Mouse (Mus musculus): ENCODE results near the gene Gm38392. TPM values are rescaled to one million over a fixed set of nuclear protein-coding genes. Genes with fewer than 3 reads are reported as not detected.

Gm38392 gene
- polyA plus RNA-seq, 1 experiment from 2014 or later = not detected

- no peak for ATAC-seq (ENCODE audit: low FRiP score, low read depth)
- H3K4me1 ChIP-seq (replicated peaks) = peaks cover 35% of the 10 kb centered on the region
These were observed 42.9 kb downstream of the Gm38392 start for GRCm38 (mm10) chr3:88244071-88244470.

GRCm38 (mm10) chr3:88242531-88242930 is 44.5 kb downstream of the Gm38392 start:
- H3K4me1 ChIP-seq (replicated peaks) = peaks cover 48% of the 10 kb centered on the region
- WGBS = under 1% methylated on average over 13 of the region's 13 CpGs
- peak; percentile 49 for ATAC-seq (ENCODE audit: low FRiP score, low read depth)

More at GRCm38 (mm10) chr3:88244071-88244470, 42.9 kb downstream of the Gm38392 start:
- 10% methylated on average over 2 of the region's 2 CpGs for WGBS
- Histone ChIP-seq H3K4me2 (no peak overlapping the region), H3K9me3 (no peaks in the 10 kb centered on the region), H3K36me3 (no peaks in the 10 kb centered on the region), H3K9ac (no peak overlapping the region), H3K4me3 (no peak overlapping the region), H3K27ac (replicated peaks) (no peak overlapping the region), H3K27me3 (peaks cover 8% of the 10 kb centered on the region)

DNA sequence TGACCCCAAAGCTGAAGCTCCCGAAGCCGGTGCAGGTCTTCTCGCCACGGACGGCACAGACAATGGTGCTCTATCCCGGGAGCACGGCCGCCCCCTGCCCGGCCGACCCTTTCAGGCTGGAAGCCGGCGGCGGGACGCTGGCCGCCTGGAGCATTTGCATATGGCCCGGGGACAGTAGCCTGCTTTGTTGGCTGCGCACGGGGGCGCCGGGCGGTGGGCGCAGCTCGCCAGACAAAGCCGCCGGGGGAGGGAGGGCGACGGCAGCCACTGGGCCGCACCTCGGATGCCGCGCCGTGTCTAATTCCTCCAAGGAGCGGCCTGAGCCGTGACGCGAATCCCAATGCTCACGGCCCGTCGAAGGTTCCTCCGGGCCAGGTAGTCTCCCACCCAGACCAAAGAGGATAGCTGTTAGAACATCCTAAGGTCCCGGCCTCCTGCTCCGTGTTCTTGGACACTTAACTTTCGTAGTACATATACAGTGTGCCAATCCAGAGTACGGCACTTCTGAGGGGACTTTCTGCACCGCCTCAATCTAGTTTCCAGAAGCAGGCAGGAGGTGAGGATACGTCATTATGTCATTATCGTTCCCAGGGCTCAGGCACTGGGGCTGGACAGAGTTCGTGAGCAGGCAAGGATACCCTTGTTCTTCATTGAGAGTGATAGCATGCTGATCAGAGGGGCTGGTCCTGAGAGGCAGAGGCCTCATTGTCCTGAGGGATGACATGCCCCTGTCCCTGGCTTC is 45.8 kb downstream of the Gm38392 start:
- H3K27me3 ChIP-seq = peaks cover 8% of the 10 kb centered on the region

More at GRCm38 (mm10) chr3:88242531-88242930, 44.5 kb downstream of the Gm38392 start:
- H3K9ac ChIP-seq = no peak overlapping the region
- H3K4me2 ChIP-seq = peak overlapping the region; percentile 42
- no peaks in the 10 kb centered on the region for H3K36me3 ChIP-seq
- no peak overlapping the region for H3K4me3 ChIP-seq
- H3K9me3 ChIP-seq = no peaks in the 10 kb centered on the region
- H3K27ac ChIP-seq (replicated peaks) = peak overlapping the region; percentile 79
- H3K27me3 ChIP-seq = peaks cover 8% of the 10 kb centered on the region

DNA sequence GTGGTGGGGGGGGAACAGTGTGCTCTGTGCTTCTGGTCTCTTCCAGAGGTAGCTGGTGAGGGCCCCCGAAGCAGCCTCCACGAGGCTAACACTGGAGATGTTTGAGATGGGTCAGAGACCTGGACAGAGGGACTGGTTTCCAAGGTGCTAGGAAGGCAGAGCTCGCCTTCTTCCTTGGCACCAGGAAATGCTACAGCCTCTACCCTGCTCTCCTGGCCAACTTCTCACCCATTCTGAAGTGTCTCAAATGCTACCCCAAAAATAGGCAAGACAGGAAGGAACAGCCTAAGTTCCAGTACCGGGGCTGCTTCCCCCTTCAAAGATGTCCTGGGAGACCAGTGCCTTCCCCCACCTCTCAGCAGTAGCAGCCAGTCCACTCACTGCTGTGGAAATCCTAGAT is 47.6 kb downstream of the Gm38392 start:
- no peak overlapping the region for H3K9ac ChIP-seq
- H3K27me3 ChIP-seq = peaks cover 8% of the 10 kb centered on the region
- H3K4me1 ChIP-seq (replicated peaks) = peaks cover 65% of the 10 kb centered on the region
- no peak overlapping the region for H3K4me2 ChIP-seq
- H3K27ac ChIP-seq (replicated peaks) = peak overlapping the region; percentile 79
- H3K36me3 ChIP-seq = no peaks in the 10 kb centered on the region
- ATAC-seq (ENCODE audit: low FRiP score, low read depth) = no peak
- no peak overlapping the region for H3K4me3 ChIP-seq
- 39% methylated on average over 4 of the region's 4 CpGs for WGBS
- H3K9me3 ChIP-seq = no peaks in the 10 kb centered on the region

More for the DNA sequence above, 45.8 kb downstream of the Gm38392 start:
- peak overlapping the region; percentile 7; the same call in 1 of the 2 replicates for H3K9ac ChIP-seq
- WGBS = 3% methylated on average over 47 of the region's 48 CpGs
- peak overlapping the region; percentile 15; the same call in 1 of the 2 replicates for H3K4me3 ChIP-seq
- H3K9me3 ChIP-seq = no peaks in the 10 kb centered on the region
- peak; percentile 28; the same call in 1 of the 2 replicates for ATAC-seq (ENCODE audit: low FRiP score, low read depth)
- H3K27ac ChIP-seq (replicated peaks) = peak overlapping the region; percentile 79
- H3K4me2 ChIP-seq = peak overlapping the region; percentile 45
- no peaks in the 10 kb centered on the region for H3K36me3 ChIP-seq
- H3K4me1 ChIP-seq (replicated peaks) = peaks cover 61% of the 10 kb centered on the region

GRCm38 (mm10) chr3:88238866-88239391 is 48.1 kb downstream of the Gm38392 start:
- Histone ChIP-seq H3K27me3 (peaks cover 8% of the 10 kb centered on the region), H3K27ac (replicated peaks) (peak overlapping the region; percentile 79), H3K9ac (no peak overlapping the region), H3K4me2 (no peak overlapping the region), H3K4me1 (replicated peaks) (peaks cover 67% of the 10 kb centered on the region), H3K4me3 (no peak overlapping the region), H3K9me3 (no peaks in the 10 kb centered on the region), H3K36me3 (no peaks in the 10 kb centered on the region)
- peak; percentile 85 for ATAC-seq (ENCODE audit: low FRiP score, low read depth)
- 24% methylated on average over 8 of the region's 8 CpGs for WGBS

GRCm38 (mm10) chr3:88237556-88238194 is 49.3 kb downstream of the Gm38392 start:
- peaks cover 8% of the 10 kb centered on the region for H3K27me3 ChIP-seq
- H3K9me3 ChIP-seq = no peaks in the 10 kb centered on the region
- ATAC-seq (ENCODE audit: low FRiP score, low read depth) = no peak
- H3K4me2 ChIP-seq = no peak overlapping the region
- H3K27ac ChIP-seq (replicated peaks) = peak overlapping the region; percentile 67
- no peaks in the 10 kb centered on the region for H3K36me3 ChIP-seq
- H3K9ac ChIP-seq = no peak overlapping the region
- 9% methylated on average over 10 of the region's 10 CpGs for WGBS
- H3K4me1 ChIP-seq (replicated peaks) = peaks cover 66% of the 10 kb centered on the region
- H3K4me3 ChIP-seq = no peak overlapping the region

DNA sequence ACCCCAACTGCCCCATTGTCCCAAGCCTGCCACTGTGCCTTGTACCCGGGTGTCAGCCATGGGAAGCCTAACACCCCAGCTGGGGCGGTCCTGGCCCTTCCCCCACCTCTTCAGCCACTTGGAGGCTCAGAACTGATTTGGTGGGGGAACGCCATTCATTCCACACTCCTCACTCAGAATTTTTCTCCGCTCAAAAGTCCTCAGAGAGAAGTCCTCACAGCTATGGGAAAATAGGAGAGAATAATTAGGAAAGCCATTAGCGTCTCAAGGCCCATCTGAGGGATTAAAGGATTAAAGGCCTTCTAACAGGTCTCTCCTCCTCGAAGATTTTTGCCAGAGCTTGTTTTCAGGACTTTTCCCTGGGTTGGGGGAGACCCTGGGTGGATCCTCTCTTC is 49.9 kb downstream of the Gm38392 start:
- no peak overlapping the region for H3K4me3 ChIP-seq
- no peaks in the 10 kb centered on the region for H3K36me3 ChIP-seq
- 23% methylated on average over 6 of the region's 6 CpGs for WGBS
- ATAC-seq (ENCODE audit: low FRiP score, low read depth) = no peak
- H3K9me3 ChIP-seq = no peaks in the 10 kb centered on the region
- no peak overlapping the region for H3K9ac ChIP-seq
- peaks cover 64% of the 10 kb centered on the region for H3K4me1 ChIP-seq (replicated peaks)
- peaks cover 8% of the 10 kb centered on the region for H3K27me3 ChIP-seq
- H3K27ac ChIP-seq (replicated peaks) = peak overlapping the region; percentile 67
- H3K4me2 ChIP-seq = no peak overlapping the region

- peaks cover 6% of the 10 kb centered on the region for H3K27me3 ChIP-seq
- H3K36me3 ChIP-seq = no peaks in the 10 kb centered on the region
- no peak overlapping the region for H3K4me3 ChIP-seq
- ATAC-seq (ENCODE audit: low FRiP score, low read depth) = no peak
- H3K9me3 ChIP-seq = no peaks in the 10 kb centered on the region
- peaks cover 66% of the 10 kb centered on the region for H3K4me1 ChIP-seq (replicated peaks)
- H3K9ac ChIP-seq = no peak overlapping the region
- peak overlapping the region; percentile 20 for H3K27ac ChIP-seq (replicated peaks)
- 33% methylated on average over 2 of the region's 2 CpGs for whole genome bisulfite sequencing
- H3K4me2 ChIP-seq = no peak overlapping the region
These were observed 51.4 kb downstream of the Gm38392 start for GRCm38 (mm10) chr3:88235616-88236015.

DNA sequence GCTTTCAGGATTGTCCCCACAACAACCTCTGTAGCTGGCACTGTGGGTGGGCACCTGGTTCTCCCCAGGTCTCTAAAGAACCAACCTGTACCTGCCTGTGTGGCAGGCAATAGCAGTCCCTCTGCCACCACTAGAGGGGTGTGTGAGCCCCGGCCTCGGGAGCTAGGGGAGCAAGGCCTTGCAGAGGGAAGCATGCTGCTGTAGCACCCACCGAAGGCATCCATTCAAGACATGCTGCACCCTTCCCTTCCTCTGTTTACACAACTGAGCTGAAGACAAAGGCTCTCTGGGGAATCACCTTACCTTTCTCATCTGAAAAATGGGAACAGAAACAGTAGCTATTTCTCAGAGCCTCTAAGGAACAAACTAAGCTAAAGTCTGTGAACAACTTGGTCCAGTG is 51.8 kb downstream of the Gm38392 start:
- Histone ChIP-seq H3K9me3 (no peaks in the 10 kb centered on the region), H3K27ac (replicated peaks) (peak overlapping the region; percentile 47; the same call in 1 of the 2 replicates), H3K27me3 (peaks cover 2% of the 10 kb centered on the region), H3K4me1 (replicated peaks) (peaks cover 66% of the 10 kb centered on the region), H3K4me3 (no peak overlapping the region), H3K9ac (no peak overlapping the region), H3K4me2 (no peak overlapping the region), H3K36me3 (0 out of 2 replicates have a peak, but pooled peaks cover 2% of the 10 kb centered on the region)
- ATAC-seq (ENCODE audit: low FRiP score, low read depth) = no peak
- 12% methylated on average over 3 of the region's 3 CpGs for WGBS

- peaks cover 10% of the 10 kb centered on the region for H3K36me3 ChIP-seq
- WGBS = 39% methylated on average over 8 of the region's 8 CpGs
- no peak overlapping the region for H3K4me2 ChIP-seq
- H3K4me3 ChIP-seq = no peak overlapping the region
- peak overlapping the region; percentile 92 for H3K27ac ChIP-seq (replicated peaks)
- H3K9me3 ChIP-seq = no peaks in the 10 kb centered on the region
- H3K4me1 ChIP-seq (replicated peaks) = peaks cover 78% of the 10 kb centered on the region
- H3K27me3 ChIP-seq = no peaks in the 10 kb centered on the region
- no peak overlapping the region for H3K9ac ChIP-seq
- ATAC-seq (ENCODE audit: low FRiP score, low read depth) = no peak
These were observed 53.0 kb downstream of the Gm38392 start for GRCm38 (mm10) chr3:88234041-88234440.

DNA sequence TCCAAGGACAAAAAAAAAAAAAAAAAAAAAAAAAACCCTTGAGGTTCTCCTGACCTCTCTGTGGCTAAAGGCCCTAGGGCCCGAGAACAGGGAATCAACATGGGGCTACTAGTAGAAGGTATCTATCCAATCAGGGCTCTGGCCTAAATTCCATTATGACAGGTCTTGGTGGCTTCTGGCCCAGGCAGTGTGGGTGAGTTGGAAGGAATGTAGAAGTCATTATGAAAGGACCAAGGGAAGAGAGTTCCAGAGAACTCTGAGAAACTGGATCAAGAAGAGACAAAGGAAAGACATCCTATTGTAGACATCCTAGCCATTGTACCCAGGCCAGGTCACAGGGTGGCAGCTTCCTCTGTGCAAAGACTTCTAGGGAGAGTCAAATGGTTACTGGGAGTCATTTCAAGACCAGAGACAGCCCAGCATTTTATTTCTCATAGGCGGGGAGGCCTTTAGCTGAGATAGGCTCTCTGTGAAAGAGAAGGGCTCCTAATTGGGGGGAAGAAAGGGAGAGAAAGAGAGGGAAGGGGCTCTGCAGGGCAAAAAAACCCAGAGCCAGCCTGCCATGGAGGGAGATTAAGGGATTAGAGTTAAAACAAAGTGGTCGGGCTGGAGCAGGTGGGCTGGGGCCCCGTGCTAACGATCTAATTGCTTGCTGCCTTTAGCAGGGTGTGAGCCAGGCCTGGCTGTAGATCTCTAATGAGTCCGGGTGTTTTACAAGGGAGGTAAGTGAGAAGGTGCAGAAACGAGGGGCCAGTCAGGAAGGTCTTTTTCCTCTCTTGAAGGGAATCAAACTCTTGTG is 54.0 kb downstream of the Gm38392 start:
- peaks cover 17% of the 10 kb centered on the region for H3K36me3 ChIP-seq
- no peak overlapping the region for H3K4me3 ChIP-seq
- no peak for ATAC-seq (ENCODE audit: low FRiP score, low read depth)
- H3K9ac ChIP-seq = no peak overlapping the region
- H3K9me3 ChIP-seq = no peaks in the 10 kb centered on the region
- H3K4me1 ChIP-seq (replicated peaks) = peaks cover 80% of the 10 kb centered on the region
- H3K27me3 ChIP-seq = no peaks in the 10 kb centered on the region
- peak overlapping the region; percentile 92 for H3K27ac ChIP-seq (replicated peaks)
- 20% methylated on average over 7 of the region's 7 CpGs for WGBS
- no peak overlapping the region for H3K4me2 ChIP-seq

All from hindbrain, embryonic 15.5 days (tissue).